In genomic region chr5:65823601-65824133, GRCm38 (mm10) we compare ENCODE assay signal across 7 mouse cellular contexts. TPM values are rescaled to one million over a fixed set of nuclear protein-coding genes. Genes with fewer than 3 reads are reported as not detected.
DNase-seq lines count a peak whose midpoint lies in the region.

No protein-coding gene starts in this region.

- peak; percentile 3 to 6 for DNase-seq in left cerebral cortex, adult 18-20 months (ENCODE audit: low spot score in 2 of 2)
- DNase-seq in left cerebral cortex, adult 8-10 months (ENCODE audit: low spot score in 2 of 2), result no peak
- DNase-seq in ES-CJ7 (ENCODE audit: low read depth, low spot score), result peak; percentile 64
- DNase-seq in adrenal gland, adult 2 months, result peak; percentile 53
- peak; percentile 37 to 64 for DNase-seq in heart, postnatal 10 days
- peak; percentile 20 to 34 for DNase-seq in lung, adult 18-20 months
- peak; percentile 6 for DNase-seq in telencephalon, adult 2 months (ENCODE audit: low read depth, low spot score)

- intact Hi-C loops in heart, postnatal 10 days (cut with DNase I), result loop anchor here (1.0 kb wide), 1 partner anchor 115 kb away; no protein-coding TSS in a partner anchor

RNA-seq across cellular contexts. Expression of gene Rhoh, which starts 37.3 kb away (rescaled TPM):
- 1 to 10 TPM; 1.0 to 1.1 TPM for total RNA-seq in left cerebral cortex, adult 18-20 months (2021)
- 1 to 10 TPM in 2 of 4 experiments, under 1 TPM in 2; 0.67 to 2.4 (median 1.6) TPM for total RNA-seq in left cerebral cortex, adult 8-10 months (2022)
- total RNA-seq in adrenal gland, adult 2 months (2021), result under 1 TPM; 0.52 to 0.69 TPM
- polyA plus RNA-seq in adrenal gland, adult 2 months (2012; rRNA removed), result 0.18 and 0.29 TPM in 2 replicates
- total RNA-seq in heart, postnatal 10 days (2021), result under 1 TPM; 0.86 to 0.92 TPM

Comparison
In these comparisons a context has a peak if more than half of its experiments do, and no peak if none do; other contexts are left out.
1. DNase-seq: peak in left cerebral cortex, adult 18-20 months (2 of 2), ES-CJ7 (single experiment), adrenal gland, adult 2 months (single experiment), heart, postnatal 10 days (2 of 2), lung, adult 18-20 months (2 of 2) and telencephalon, adult 2 months (single experiment); none in left cerebral cortex, adult 8-10 months (0 of 2).